Mouse (Mus musculus) MEL-GATA-1-ER (cell line): Measurements from ENCODE around the gene Rnls.
"Not testable (repeated sequence)": the region's sequence is repeated elsewhere in the genome, so short reads cannot be mapped to it uniquely, and the experiment has no call there.

Experiments
- DNase-seq: peaks from one replicate; pipeline ENCODE4 v3.0.0-alpha.2; 2012; ENCODE audit warnings: low read depth; ENCODE audit errors: extremely low read depth

The Rnls gene

GRCm38 (mm10) chr19:33391651-33392382, at the start of gene Rnls:
Gene Rnls, minus strand, starts transcription at chr19:33392295.
- no peak for DNase-seq

DNA sequence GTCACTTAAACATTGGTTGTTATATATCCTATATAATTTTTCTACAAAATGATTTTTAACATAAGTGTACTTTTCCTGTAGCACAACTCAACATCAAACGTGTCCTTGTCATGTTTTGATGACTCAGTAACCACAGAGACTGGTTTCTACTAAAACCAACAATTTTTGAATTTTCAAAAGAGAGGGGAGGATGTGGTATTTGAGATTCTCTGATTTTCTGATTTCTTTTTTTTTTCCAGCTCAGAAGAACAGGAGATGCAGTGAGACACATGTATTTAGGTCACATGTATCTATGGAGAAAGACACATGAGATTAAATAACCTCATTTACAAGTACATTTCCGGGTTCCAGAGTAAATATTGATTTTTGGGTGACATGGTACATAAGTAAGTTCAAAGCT, 37.4 kb upstream of the Rnls start:
- DNase-seq = no peak

GRCm38 (mm10) chr19:33419368-33419767, 27.3 kb upstream of the Rnls start:
- not testable (repeated sequence) for DNase-seq

GRCm38 (mm10) chr19:33380825-33381224, 11.3 kb downstream of the Rnls start:
- no peak for DNase-seq

- DNase-seq = peak; percentile 11
Observed at GRCm38 (mm10) chr19:33380386-33380785, 11.7 kb downstream of the Rnls start.

GRCm38 (mm10) chr19:33368808-33369207, 23.3 kb downstream of the Rnls start:
- no peak for DNase-seq

DNA sequence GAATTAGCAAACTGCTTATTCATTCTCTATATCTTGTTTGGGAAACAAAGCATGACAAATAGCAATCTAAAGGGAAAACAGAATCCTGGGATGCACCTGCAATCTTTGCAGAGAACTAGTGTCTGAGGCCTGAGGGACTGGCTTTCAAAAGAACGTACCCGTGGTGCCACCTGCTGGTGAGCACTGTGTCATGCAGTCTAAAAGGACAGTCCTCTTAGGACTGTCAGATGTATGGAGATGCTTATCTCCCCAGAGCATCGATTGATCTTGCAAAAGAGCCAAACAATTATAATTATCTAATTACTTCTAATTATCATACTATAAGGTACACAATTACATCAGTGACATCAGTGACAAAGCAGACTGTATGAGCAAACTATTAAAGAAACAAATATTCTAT, 25.4 kb downstream of the Rnls start:
- peak; percentile 12 for DNase-seq

- DNase-seq = peak; percentile 8
Observed at GRCm38 (mm10) chr19:33357019-33357418, 35.1 kb downstream of the Rnls start.

DNA sequence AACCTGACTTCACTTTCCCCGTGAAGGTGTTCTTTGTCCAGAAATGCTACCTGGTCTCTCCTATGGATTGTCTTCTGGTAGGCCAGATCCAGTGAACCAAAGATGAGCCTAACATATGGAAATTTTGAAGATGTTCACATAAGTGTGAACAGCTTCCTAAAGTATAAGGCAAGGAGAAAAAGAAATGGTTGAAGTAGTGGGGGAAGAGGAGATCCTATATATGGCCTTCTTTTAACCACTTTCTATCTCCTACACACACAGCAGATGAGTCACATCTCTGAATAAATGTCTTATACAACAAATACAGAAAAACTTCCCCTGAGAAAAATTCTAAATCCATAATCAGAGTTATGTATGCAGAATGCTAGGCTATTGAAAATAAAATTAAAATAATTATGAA, 52.0 kb downstream of the Rnls start:
- no peak for DNase-seq

DNA sequence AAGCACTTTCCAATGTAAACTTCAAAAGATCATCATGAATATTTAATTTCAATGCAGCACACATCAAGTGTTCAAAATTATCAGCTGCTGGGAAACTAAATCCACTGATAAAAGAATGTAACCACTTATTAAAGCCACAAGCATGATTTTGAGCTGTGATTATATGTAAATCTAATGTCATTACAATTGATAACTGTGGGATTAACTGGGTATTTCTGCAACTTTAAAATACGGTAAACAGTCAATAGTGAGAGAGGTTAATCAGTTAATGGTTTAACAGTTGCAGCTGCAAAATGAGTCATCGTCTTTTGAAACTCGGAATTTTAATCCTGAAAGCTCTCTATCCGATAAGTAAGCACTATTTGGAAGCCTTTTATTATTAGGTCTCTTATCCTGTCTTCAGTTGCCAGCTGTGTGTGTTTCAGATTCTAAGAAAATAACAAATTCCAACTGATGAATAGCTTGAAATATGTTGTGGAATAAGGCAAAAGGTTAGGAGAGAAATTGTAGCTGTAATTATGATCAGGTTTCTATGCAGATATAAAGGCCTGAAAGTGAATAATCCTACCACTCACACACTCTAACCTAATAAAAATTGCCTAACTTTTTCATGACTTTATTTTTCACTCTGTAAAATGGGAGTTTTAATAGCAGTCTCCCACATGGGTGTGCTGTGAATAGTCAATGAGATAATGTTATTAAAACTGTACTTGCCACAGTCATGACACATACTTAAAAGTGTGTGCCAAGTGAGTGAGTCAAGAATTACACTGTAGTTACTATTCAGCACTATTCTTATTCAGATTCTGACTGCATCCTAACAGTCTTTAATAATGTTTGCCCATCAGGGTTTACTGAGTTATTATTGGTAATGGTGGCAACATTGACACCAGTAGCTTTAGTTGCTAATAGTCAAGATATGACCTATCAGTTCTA, 65.1 kb downstream of the Rnls start:
- DNase-seq = no peak

DNA sequence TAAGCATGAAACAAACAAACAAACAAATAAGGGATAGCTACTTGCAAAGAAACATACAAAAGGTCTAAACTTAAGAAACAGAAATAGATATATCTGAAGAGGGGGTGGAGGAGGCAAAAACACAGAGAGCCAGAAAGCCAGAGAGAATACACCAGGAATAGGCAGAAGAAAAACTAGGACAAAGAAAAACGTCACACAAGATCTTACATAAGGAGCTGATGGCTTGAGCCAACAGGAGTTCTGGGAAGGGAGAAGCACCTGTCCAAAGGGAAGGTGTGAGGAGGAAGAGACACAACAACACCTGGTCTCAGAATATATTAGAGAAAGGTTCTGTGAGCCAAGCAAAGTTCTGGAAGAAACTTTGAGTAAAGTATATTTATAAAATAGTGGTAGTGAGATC, 73.3 kb downstream of the Rnls start:
- no peak for DNase-seq

DNA sequence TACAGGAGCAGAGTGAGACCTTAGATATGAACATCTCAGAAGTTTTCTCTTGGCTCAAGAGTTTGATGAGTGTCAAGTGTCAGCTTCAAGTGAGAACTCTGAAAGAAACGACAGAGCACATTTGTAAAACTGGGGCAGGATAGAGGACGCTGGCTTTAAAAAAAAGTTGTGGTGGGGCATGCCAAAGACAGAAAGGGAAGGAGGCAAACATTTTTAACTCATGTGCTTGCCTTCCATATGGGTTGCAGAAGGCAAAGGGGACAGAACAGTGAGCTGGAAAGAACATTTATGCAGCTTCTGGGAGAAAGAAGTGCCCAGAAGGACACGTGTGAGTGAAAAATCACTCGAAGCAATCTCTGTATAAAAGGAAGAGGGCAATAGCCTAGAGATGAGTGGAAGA, 75.0 kb downstream of the Rnls start:
- DNase-seq = no peak

DNA sequence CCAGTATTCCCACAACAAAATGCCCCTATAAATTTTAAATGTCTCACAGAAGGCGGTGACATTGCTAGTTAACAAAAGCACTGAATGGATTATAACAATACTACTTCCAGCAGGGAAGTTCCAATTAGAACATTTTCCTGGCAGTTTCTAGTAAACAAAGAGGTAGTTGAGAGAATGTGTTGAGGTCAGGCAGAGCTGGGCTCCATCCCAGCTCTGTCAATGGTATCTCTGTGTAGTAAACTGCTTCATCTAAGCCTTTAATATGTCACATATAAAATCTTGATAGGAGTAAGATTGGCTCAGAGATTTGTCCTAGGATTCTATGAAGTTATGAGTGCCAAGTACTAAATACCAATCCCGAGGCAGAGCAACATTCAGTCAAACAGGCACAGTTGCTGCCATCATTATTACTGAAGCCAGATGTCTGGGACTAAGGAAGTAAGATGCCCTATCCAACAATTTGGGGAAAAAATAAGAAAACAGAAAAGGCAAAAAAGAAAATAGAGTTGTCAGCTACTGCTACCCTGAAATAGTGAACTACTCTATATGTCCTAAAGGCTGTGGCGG, 92.3 kb downstream of the Rnls start:
- no peak for DNase-seq

DNA sequence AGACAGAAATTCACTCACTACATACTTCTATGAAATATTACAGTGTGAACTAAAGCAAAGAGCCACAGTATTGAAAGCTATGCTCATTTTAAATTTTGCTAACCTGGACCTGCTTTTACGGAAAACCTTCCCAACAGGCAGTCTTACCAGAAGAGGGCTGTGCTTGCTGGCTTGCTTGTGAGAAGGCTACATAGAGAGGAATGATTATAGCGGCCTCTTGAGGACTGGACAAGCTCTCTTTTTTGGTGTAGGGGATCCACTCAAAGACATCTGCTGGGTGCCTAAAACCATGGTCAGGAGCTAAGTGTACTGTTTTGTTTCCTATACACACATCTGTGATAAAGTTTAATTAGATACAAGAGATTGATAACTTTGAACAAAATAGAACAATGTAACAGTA, 95.8 kb downstream of the Rnls start:
- DNase-seq = no peak

- DNase-seq = no peak
Observed at GRCm38 (mm10) chr19:33282985-33283384, 109.1 kb downstream of the Rnls start.

- DNase-seq = no peak
Observed at GRCm38 (mm10) chr19:33276421-33276820, 115.7 kb downstream of the Rnls start.

- DNase-seq = no peak
Observed at GRCm38 (mm10) chr19:33273676-33274075, 118.4 kb downstream of the Rnls start.

GRCm38 (mm10) chr19:33271571-33271970, 120.5 kb downstream of the Rnls start:
- DNase-seq = no peak

DNA sequence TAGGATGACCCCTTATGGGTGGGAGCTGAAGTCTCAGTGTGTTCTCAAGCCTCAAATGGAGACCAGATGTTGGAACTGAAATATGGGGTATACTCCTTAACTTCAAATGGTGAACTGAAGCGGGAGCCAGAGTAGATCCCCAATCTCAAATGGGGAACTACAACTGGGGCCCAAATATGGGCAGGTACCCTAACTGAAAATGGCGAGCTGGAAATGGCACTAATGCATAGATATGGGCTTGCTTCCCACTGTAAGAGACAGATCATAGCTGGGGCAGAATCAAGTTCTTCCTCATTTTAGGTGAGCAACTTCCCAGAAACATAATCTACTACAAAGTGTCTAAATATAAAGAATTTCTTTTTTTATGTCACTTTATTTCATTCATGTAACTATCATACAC, 121.9 kb downstream of the Rnls start:
- peak; percentile 52 for DNase-seq

DNA sequence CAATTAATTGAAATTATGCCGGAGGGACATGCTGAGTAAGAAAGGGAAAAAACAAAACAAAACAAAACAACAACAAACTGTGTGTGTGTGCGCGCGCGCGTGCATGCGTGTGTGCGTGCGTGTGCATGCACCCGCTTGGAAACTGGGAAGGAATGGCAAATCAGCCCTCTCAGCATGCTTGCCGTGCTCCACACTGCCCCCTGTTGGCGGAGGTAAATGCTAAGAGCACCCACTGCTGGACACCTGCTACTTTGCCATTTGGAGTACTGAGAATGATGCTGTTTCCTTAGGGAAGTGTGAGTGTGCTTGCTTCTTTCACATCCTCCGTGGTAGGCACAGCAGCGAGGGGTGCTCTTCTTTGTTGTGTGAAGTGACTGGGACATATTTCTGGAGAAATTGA, 124.1 kb downstream of the Rnls start:
- DNase-seq = no peak

GRCm38 (mm10) chr19:33265245-33265644, 126.8 kb downstream of the Rnls start:
- DNase-seq = no peak
